Mouse (Mus musculus) heart, embryonic 11.5 days (tissue): ENCODE measurements at regions not wholly inside any gene's neighbourhood (a gene's known extent, or its start where the extent isn't known, plus 50 kb on each side); places are given as distances from the start of the nearest gene placed in this dataset.

Experiments used
- ATAC-seq: fragments of 200-750 bp; cut with Nextera tagmentation; replicated peaks from 2 replicates; pipeline ENCODE4 v1.8.0; 2017; ENCODE audit warnings: moderate library complexity; ENCODE audit not compliant: insufficient number of reproducible peaks, low FRiP score, low TSS enrichment
- H3K27ac ChIP-seq: fragments of 300-500 bp; sonication (generic); 2 replicates; pipeline ENCODE4 v1.5.1; 2014; ENCODE audit warnings: mild to moderate bottlenecking, low read depth, low read length
- H3K27me3 ChIP-seq: fragments of 300-500 bp; sonication (generic); 2 replicates; pipeline ENCODE4 v1.6.1; 2014; ENCODE audit warnings: mild to moderate bottlenecking, low read length, mixed read lengths; ENCODE audit not compliant: control insufficient read depth, insufficient read depth
- H3K36me3 ChIP-seq: fragments of 300-500 bp; sonication (generic); 2 replicates; pipeline ENCODE4 v1.6.1; 2014; ENCODE audit warnings: mild to moderate bottlenecking, low read length, moderate library complexity, mixed read lengths; ENCODE audit not compliant: control insufficient read depth, insufficient read depth
- H3K4me1 ChIP-seq: fragments of 300-500 bp; sonication (generic); 2 replicates; pipeline ENCODE4 v1.6.1; 2014; ENCODE audit warnings: low read length; ENCODE audit not compliant: control insufficient read depth, insufficient read depth
- H3K4me2 ChIP-seq: fragments of 300-500 bp; sonication (generic); 2 replicates; pipeline ENCODE4 v1.6.1; 2014; ENCODE audit warnings: mild to moderate bottlenecking, moderate library complexity
- H3K4me3 ChIP-seq: fragments of 300-500 bp; sonication (generic); 2 replicates; pipeline ENCODE4 v1.5.1; 2014; ENCODE audit warnings: low read depth, low read length
- H3K9ac ChIP-seq: fragments of 300-500 bp; sonication (generic); 2 replicates; pipeline ENCODE4 v1.6.1; 2014; ENCODE audit warnings: mild to moderate bottlenecking, low read depth, low read length, moderate library complexity
- H3K9me3 ChIP-seq: fragments of 300-500 bp; sonication (generic); replicated peaks from 2 replicates; pipeline ENCODE4 v1.6.1; 2016; ENCODE audit warnings: low read length; ENCODE audit not compliant: control insufficient read depth
- WGBS: fragments of 180-500 bp; shearing (Covaris S2); extraction: QIAGEN DNeasy Blood & Tissue Kit; methylation state at CpG from one replicate; pipeline ENCODE4 v1.1.7; 2014; ENCODE audit not compliant: insufficient replicate concordance; 5-methylcytosine and 5-hydroxymethylcytosine counted together

GRCm38 (mm10) chr2:50932936-50933335 is 216.0 kb downstream of the Rnd3 start:
- Histone ChIP-seq H3K4me1 (no peaks in the 10 kb centered on the region), H3K4me2 (no peak overlapping the region), H3K9ac (no peak overlapping the region), H3K27me3 (no peaks in the 10 kb centered on the region), H3K36me3 (no peaks in the 10 kb centered on the region), H3K9me3 (no peaks in the 10 kb centered on the region), H3K27ac (no peak overlapping the region), H3K4me3 (no peak overlapping the region)
- WGBS = 42% methylated on average over 7 of the region's 7 CpGs
- no peak for ATAC-seq

DNA sequence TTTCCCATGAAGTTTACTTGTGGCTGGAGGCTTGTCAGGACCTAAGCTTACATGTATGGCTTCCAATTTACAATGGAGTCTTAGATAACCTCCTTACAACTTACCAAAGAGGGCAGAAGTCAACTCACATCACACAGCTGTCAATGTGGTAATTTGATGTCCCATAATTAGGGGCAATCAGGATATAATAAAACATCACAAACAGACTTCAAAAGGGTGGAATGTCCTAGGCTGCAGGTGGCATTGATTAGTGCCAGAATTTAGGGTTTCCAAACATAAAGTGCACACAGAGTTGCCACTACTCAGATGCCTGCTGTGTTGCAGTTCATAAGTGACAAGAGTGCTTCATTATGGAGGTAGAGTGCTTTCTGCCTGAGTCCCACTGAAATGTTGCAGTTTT is 227.9 kb downstream of the Rnd3 start:
- no peaks in the 10 kb centered on the region for H3K9me3 ChIP-seq
- H3K27me3 ChIP-seq = no peaks in the 10 kb centered on the region

DNA sequence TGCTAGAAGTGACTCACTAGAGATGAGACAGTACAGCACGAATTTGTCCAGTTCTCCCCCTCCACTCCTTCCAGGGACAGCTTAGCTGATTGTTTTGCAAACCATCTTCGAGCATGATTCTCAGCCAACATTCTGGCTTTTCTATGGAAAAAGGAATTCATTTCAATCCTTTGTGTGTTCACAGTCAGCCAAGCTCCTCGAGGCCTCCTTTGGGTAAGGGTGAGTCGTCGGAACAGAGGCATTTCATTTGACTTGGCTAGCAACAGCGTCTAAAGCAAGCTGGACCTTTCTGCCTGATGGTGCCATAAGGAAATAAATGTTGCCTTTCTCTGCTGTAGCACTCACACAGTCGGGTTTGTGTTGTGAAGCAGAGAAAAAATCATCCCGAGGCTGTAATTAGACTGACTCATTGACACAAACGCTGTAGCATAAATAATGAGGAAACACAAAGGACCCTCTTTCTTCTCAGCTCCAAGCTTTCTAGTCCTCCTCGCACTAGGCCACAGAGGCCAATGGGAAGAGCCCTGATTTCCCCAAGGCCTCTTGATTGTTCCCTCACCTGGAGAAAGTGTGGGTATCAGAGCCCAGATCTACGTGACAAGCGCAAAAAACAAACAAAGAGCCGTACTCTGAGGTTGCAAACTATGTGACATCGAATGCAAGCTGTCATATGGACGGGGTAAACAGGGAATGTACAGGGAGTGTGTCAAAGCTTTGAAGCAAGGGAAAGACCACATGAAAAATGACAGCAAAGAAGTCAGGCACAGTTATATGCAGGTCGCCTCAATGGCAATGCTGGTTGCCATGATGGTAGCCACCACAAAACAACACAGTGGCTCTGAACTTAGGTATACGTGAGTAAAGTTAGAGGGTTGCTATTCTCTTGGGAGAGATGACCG is 232.3 kb downstream of the Rnd3 start:
- H3K4me3 ChIP-seq = no peak overlapping the region
- 70% methylated on average over 18 of the region's 18 CpGs for WGBS
- no peak overlapping the region for H3K27ac ChIP-seq
- no peaks in the 10 kb centered on the region for H3K4me1 ChIP-seq
- ATAC-seq = no peak
- no peak overlapping the region for H3K9ac ChIP-seq
- no peaks in the 10 kb centered on the region for H3K36me3 ChIP-seq
- H3K4me2 ChIP-seq = no peak overlapping the region
- no peaks in the 10 kb centered on the region for H3K27me3 ChIP-seq
- H3K9me3 ChIP-seq = no peaks in the 10 kb centered on the region

More for the DNA sequence above, 227.9 kb downstream of the Rnd3 start:
- Histone ChIP-seq H3K27ac (no peak overlapping the region), H3K4me2 (no peak overlapping the region), H3K4me1 (no peaks in the 10 kb centered on the region), H3K9ac (no peak overlapping the region), H3K36me3 (no peaks in the 10 kb centered on the region), H3K4me3 (no peak overlapping the region)
- no peak for ATAC-seq

DNA sequence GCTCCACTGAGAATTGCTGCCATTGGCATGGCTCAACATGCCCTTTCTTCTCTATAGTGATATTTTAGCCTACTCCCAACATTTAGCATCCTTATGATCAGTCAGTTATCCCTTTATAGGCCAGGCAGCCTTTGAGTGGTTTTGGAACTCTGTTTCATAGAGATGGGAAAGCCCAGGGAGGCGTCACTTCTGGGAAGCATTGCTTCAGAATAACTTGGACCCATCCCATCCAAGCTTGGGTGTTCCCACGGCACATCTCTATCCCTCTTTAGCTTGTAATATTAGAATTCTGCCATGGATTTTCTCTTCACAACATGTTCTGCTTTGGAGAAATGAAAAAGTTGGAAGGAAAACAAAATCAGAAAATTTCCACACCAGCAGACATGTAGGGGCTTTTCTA is 233.8 kb downstream of the Rnd3 start:
- Histone ChIP-seq H3K9me3 (no peaks in the 10 kb centered on the region), H3K27me3 (no peaks in the 10 kb centered on the region), H3K4me3 (no peak overlapping the region), H3K4me2 (no peak overlapping the region), H3K36me3 (no peaks in the 10 kb centered on the region), H3K27ac (no peak overlapping the region), H3K9ac (no peak overlapping the region), H3K4me1 (no peaks in the 10 kb centered on the region)
- no peak for ATAC-seq
- 83% methylated on average over 2 of the region's 2 CpGs for WGBS

DNA sequence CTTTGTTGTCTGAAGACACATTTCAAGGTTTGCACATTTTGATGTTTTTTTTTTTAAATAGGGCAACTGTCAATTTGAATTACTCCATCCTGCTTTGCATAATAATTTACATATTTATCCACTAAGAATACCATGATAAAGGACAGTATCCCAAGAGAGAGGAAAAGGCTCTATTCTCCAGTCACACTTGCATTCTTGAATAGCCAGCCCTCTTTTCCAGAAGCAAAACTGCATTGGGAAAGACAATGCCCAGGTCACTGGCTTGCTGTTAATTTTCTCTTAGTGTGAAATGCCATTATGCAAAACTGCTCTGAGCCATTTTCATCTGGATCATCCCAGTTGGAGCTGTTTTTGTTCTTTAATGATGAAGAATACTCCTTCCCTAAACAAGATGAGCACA is 234.7 kb downstream of the Rnd3 start:
- no peaks in the 10 kb centered on the region for H3K4me1 ChIP-seq
- no peak overlapping the region for H3K4me3 ChIP-seq
- no peak overlapping the region for H3K9ac ChIP-seq
- no peak for ATAC-seq
- no peaks in the 10 kb centered on the region for H3K27me3 ChIP-seq
- no peak overlapping the region for H3K27ac ChIP-seq
- H3K36me3 ChIP-seq = no peaks in the 10 kb centered on the region
- no peak overlapping the region for H3K4me2 ChIP-seq
- no peaks in the 10 kb centered on the region for H3K9me3 ChIP-seq

GRCm38 (mm10) chr2:50908762-50909161 is 240.1 kb downstream of the Rnd3 start:
- H3K4me2 ChIP-seq = no peak overlapping the region
- no peak overlapping the region for H3K9ac ChIP-seq
- H3K4me3 ChIP-seq = no peak overlapping the region
- no peaks in the 10 kb centered on the region for H3K36me3 ChIP-seq
- H3K27ac ChIP-seq = no peak overlapping the region
- ATAC-seq = no peak
- 34% methylated on average over 3 of the region's 3 CpGs for WGBS
- H3K4me1 ChIP-seq = peaks cover 8% of the 10 kb centered on the region; the same call in 1 of the 2 replicates
- H3K9me3 ChIP-seq = no peaks in the 10 kb centered on the region
- no peaks in the 10 kb centered on the region for H3K27me3 ChIP-seq

DNA sequence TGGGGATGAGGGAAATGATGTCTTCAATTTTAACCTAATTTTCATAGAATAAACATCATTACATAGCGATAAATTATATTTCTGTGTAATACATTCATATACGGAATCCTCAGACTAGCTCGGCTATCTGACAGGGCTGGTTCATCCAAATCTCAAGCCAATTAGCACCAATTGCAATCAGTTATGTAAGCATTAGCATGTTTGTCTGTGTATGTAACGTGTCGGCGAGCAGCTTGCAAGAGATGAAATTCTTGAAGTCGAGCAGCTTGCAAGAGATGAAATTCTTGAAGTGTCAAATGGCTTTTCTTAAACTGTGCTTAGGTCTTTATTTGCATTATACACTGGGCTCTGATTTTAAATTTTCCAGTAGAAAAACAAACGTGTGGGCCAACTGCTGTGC is 246.2 kb downstream of the Rnd3 start:
- 72% methylated on average over 8 of the region's 8 CpGs for WGBS
- no peaks in the 10 kb centered on the region for H3K36me3 ChIP-seq
- H3K9me3 ChIP-seq = no peaks in the 10 kb centered on the region
- no peak overlapping the region for H3K9ac ChIP-seq
- H3K27ac ChIP-seq = no peak overlapping the region
- ATAC-seq = no peak
- no peak overlapping the region for H3K4me3 ChIP-seq
- peaks cover 4% of the 10 kb centered on the region; the same call in 1 of the 2 replicates for H3K4me1 ChIP-seq
- no peaks in the 10 kb centered on the region for H3K27me3 ChIP-seq
- H3K4me2 ChIP-seq = no peak overlapping the region

GRCm38 (mm10) chr2:50902220-50902619 is 246.7 kb downstream of the Rnd3 start:
- Histone ChIP-seq H3K4me3 (no peak overlapping the region), H3K9me3 (no peaks in the 10 kb centered on the region), H3K27ac (no peak overlapping the region), H3K4me1 (peaks cover 4% of the 10 kb centered on the region; the same call in 1 of the 2 replicates), H3K9ac (no peak overlapping the region), H3K36me3 (no peaks in the 10 kb centered on the region), H3K27me3 (no peaks in the 10 kb centered on the region), H3K4me2 (no peak overlapping the region)
- 67% methylated on average over 9 of the region's 9 CpGs for WGBS
- ATAC-seq = no peak

- no peak for ATAC-seq
- no peaks in the 10 kb centered on the region for H3K27me3 ChIP-seq
- H3K4me3 ChIP-seq = no peak overlapping the region
- no peaks in the 10 kb centered on the region for H3K4me1 ChIP-seq
- 74% methylated on average over 5 of the region's 5 CpGs for WGBS
- no peak overlapping the region for H3K4me2 ChIP-seq
- no peaks in the 10 kb centered on the region for H3K9me3 ChIP-seq
- no peak overlapping the region for H3K27ac ChIP-seq
- no peaks in the 10 kb centered on the region for H3K36me3 ChIP-seq
- H3K9ac ChIP-seq = no peak overlapping the region
These were observed 259.9 kb downstream of the Rnd3 start for GRCm38 (mm10) chr2:50888992-50889391.
